Mouse (Mus musculus): ENCODE results near the gene Alg11.
A peak's percentile ranks its signal among the peaks of the same experiment; 100 is the strongest.

The Alg11 gene

GRCm38 (mm10) chr8:22060446-22060889 lies at the start of gene Alg11:
Alg11 (plus strand) TSS chr8:22060721.
- DNase-seq (ENCODE audit: low spot score in 2 of 2), result peak; percentile 99

DNA sequence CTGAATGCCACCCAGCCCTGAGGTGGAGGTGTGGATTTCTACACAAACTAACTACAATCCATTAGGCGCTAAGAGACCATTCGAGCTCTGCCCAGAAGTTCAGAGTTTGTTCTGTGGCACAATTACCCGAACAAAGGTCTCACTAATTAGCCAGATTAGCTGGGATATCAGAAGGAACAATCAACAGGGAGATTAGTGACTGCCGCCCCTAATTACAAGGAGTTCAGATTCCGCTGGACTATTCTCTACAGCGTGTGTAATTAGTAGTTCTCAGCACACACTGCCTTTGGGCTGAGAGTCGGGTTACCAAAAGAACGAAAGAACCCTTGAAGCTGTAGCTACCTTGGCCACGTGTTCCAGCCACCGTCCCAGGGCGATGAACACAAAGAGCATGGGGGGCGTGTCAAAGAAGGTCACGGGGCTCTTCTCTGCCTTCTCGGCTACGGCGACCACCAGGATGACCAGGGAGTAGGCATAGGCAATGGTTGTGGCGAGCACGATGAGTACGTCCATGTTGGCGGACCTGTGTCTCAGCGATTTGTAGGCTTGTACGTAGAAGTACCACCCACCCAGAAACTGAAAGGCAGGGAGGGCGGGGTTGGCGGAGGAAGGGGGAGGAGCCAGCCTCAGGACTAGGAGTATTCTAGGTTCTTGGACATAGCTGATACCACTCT lies 47.4 kb upstream of the Alg11 start:
- peak; percentile 35 to 44 for DNase-seq (ENCODE audit: low spot score in 2 of 2)

DNA sequence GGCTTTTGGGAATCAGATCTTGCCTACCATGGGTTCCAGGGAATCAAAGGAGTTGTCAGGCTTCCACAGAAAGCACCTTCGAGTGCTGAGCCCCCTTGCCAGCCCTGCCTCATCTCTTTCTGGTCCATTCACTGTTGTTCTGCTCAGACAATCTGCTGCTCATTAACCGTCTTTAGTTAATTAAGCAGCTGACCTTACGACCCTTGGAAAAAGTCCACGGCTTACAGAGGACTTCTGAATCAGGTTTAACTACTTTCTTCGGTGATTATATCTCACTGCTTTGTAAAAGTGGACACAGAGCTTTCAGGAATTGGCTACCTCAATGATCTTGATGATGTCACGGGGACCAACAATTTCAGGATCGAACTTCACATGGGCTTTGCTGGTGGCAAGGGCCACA lies 42.8 kb upstream of the Alg11 start:
- no peak for DNase-seq (ENCODE audit: low spot score in 2 of 2)

DNA sequence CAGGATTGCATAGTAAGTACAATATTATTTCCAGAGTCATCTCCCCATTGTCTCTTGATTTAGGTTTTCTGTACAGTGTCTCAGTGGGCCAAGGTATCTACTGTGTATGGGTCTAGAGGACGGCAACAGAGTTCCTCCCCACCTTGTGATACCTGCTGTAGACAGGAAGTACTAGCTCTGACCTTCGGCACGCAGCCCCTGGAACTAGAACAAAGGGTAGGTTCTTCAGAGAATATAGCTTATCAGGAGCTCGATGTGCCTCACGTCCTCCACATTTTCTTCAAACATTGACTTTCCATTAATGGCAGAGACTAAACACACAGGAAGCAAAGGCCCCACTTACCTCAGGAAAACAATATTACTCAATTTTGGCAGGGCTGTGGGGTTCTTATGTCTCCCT lies 41.0 kb upstream of the Alg11 start:
- no peak for DNase-seq (ENCODE audit: low spot score in 2 of 2)

DNA sequence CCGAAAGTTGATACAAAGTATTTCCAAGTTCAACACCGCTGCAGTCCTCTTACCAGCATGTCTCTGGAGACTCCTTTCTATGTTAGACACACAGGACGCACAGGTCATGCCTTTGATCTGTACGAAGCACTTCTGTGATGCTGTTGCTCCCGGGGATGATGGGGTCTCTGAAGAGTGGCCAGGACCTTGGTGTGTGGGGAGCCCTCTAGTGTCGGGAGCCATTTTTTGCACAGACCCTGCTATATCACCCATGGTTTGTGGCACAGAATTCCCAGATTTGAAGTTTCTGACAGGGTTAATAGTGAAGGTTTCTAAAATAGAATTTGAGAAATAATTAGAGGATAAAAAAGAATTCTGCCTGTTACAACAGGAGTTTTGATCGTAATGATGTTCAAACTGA lies 38.3 kb upstream of the Alg11 start:
- no peak for DNase-seq (ENCODE audit: low spot score in 2 of 2)

GRCm38 (mm10) chr8:22025241-22025640 lies 35.3 kb upstream of the Alg11 start:
- DNase-seq (ENCODE audit: low spot score in 2 of 2), result no peak

DNA sequence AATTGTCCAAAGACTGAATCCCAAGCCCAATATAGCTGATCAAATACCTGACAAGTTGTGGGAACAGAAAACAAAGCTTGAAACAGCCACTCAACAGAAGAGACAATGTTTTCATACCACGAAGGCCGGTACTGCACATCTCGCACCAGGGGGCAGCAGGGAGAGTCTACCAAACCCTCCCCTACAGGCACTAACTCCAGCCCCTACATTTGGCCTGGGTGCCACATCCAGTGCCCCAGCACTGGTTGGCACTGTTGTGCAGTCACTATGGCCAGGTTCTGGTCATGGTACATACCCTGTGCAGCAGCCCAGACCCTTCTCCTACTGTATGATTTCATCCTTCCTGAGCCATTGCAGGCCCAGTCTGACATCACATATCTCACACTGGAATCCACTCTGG lies 31.5 kb upstream of the Alg11 start:
- no peak for DNase-seq (ENCODE audit: low spot score in 2 of 2)

GRCm38 (mm10) chr8:22030990-22031389 lies 29.5 kb upstream of the Alg11 start:
- DNase-seq (ENCODE audit: low spot score in 2 of 2), result no peak

GRCm38 (mm10) chr8:22036137-22036536 lies 24.4 kb upstream of the Alg11 start:
- no peak for DNase-seq (ENCODE audit: low spot score in 2 of 2)

DNA sequence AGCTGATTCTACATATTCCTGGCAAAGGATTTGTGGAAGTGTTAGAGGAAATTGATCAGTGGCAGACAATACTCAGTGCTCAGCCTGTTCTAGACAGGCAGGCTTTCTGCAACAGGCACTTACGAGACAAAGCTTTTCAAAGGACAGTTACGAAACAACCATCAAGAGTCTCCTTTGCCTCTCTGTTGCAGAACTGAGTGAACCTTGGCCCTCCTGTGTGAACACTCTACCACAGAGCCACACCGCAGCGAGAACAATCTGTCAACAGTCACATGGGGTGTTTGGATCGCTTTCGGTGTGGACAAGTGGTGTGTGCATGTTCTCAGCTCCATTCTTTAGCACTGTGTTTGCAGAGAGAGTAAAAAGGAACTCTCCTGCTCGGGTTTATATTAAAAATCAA lies 23.5 kb upstream of the Alg11 start:
- no peak for DNase-seq (ENCODE audit: low spot score in 2 of 2)

- no peak for DNase-seq (ENCODE audit: low spot score in 2 of 2)
Measured at GRCm38 (mm10) chr8:22039468-22040152, 20.9 kb upstream of the Alg11 start.

DNA sequence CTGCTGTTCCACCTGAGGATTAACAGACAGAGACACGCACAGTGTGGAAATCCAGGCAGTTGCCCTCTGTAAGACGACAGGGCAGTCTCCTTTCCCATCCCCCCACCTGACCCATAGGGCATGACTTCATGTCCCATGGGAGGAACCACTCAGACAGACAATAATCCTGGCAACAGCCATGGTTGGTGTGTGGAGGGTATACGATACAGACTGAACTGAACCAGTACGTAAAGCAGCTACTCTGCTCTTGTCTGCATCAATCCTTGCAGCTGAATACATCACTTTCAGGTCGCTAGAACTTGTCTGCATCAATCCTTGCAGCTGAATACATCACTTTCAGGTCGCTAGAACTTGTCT lies 20.4 kb upstream of the Alg11 start:
- DNase-seq (ENCODE audit: low spot score in 2 of 2), result no peak

GRCm38 (mm10) chr8:22042515-22042914 lies 18.0 kb upstream of the Alg11 start:
- DNase-seq (ENCODE audit: low spot score in 2 of 2), result no peak

DNA sequence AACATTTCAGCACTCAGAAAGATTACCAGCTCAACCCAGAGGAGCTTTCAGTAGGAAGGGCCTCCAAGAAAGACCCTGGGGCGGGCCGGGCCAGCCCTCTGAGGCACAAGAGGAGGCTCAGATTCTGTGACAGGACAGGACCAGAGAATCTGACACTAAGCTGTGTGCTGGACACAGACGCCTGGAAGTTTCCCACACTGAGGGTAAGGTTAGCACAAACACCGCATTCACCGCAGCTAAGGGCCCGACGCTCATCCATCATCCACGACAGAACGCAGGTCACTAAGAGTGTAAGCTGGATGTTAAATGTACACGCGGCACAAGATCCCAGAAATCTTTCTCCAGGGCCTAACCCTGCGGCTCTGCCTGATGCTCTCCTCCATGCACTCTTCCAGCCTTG lies 16.8 kb upstream of the Alg11 start:
- no peak for DNase-seq (ENCODE audit: low spot score in 2 of 2)

- peak in 1 of 2 experiments; percentile 46 for DNase-seq (ENCODE audit: low spot score in 2 of 2)
Measured at GRCm38 (mm10) chr8:22047699-22048464, 12.6 kb upstream of the Alg11 start.

GRCm38 (mm10) chr8:22054674-22055491 lies 5.6 kb upstream of the Alg11 start:
- no peak for DNase-seq (ENCODE audit: low spot score in 2 of 2)

DNA sequence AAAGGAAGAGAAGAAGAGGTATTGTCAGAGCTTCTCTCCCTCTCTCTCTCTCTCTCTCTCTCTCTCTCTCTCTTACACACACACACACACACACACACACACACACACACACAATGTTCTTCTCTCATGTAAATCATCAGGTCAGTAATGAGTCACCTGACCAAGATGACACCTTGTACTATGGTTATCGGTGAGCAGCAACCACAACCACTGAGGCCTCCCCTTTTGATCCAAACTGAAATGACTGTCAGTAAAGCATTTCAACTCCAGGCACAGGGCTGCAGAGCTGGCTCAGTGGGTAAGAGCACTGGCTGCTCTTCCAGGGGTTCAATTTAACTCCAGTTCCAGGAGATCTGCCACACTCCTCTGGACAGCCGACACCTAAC lies 5.0 kb upstream of the Alg11 start:
- DNase-seq (ENCODE audit: low spot score in 2 of 2), result no peak

DNA sequence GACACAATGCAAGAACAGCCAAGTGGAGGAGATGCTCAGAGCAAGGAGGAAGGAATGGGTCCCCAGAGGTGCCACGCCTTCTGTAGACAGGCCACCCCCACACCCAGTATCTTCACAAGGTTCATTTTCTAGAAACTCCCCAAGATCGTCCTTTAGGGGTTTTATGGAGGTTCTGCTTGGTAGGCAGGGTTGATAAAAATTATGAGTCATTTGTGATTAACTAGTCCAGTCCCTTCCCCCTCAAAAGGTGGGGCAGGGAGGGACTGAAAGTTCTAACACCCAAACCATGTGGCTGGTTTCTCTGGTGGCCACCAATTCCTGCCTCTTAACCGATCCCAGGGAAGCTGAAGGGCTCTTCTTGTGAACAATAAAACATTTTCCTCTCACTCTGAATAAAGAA lies 3.7 kb upstream of the Alg11 start:
- DNase-seq (ENCODE audit: low spot score in 2 of 2), result no peak

GRCm38 (mm10) chr8:22058368-22058767 lies 2.2 kb upstream of the Alg11 start:
- DNase-seq (ENCODE audit: low spot score in 2 of 2), result no peak

DNA sequence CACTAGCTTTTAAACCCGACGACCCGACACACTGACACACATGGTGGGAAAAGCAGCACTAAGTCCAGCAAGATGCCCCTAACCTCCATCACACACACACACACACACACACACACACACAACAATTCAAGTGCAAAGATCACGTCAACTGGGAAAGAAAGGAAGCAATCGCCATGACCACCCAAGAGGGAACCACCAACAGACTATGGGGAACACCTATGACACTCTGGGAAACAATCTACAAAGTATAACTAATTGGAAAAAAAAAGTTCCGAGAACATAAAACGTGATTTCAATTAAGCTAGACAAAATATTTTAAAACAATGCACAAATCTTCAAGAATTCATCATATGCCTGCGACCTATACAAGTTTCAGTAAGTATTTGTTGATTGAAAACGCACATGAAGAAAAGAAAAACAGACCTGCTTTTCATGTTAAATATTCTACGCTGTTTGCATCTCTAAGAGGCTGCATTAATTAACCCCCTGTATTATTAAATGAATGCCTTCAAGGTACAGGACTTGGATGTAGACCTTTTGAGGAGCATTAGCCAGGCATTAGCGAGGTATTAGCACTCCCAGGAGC lies 1.3 kb upstream of the Alg11 start:
- no peak for DNase-seq (ENCODE audit: low spot score in 2 of 2)

- DNase-seq (ENCODE audit: low spot score in 2 of 2), result no peak
Measured at GRCm38 (mm10) chr8:22059821-22060445, 588 bp upstream of the Alg11 start, which contains the start of gene Atp7b. Atp7b (minus strand) TSS chr8:22060305.
